Mouse (Mus musculus): ENCODE measurements at regions not wholly inside any gene's neighbourhood (a gene's known extent, or its start where the extent isn't known, plus 50 kb on each side); places are given as distances from the start of the nearest gene placed in this dataset.

DNA sequence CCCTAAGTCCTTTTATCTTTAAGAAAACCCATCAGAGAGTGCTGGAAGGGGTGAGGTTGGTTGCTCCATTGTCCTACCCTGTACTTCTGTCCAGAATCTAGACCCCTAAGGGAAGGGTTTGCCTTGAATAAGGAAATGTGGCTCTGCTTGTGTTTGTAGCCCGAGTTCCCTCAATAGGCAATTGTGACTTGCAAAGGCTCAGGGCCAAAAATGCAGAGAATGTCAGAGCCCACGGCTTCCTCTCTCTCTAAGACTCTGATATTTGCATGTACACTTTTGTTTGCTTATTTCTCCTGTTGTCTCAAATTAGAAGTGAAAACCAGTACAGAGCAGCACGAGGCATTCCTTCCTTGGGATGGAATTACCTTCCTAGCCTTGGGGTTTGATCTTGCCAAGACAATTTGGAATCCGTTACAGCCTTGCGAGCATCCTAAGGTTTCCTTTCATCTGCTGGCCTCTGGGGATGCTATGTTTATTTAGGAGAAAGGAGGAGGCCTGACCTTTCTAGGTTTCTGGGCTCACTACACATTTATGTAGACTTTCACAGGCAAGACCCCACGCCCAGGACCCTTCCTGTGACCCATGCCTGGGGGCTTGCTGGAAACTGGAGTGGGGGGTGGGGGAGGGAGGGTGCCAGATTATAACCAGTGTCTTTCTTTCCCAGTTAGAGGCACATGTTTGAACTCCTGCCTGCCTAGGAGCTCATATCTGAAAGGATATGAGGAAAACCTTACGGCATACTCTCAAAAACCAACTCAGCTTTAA, 181.8 kb downstream of the Trim29 start:
- Histone ChIP-seq H3K4me2 (replicated peaks) (no peak overlapping the region; the same call in 1 of the 2 replicates), H3K9ac (no peak overlapping the region), H3K27ac (no peak overlapping the region), H3K4me3 (no peak overlapping the region), H3K36me3 (no peaks in the 10 kb centered on the region), H3K27me3 (no peaks in the 10 kb centered on the region), H3K4me1 (peaks cover 9% of the 10 kb centered on the region), H3K9me3 (no peaks in the 10 kb centered on the region)
- WGBS: 7% methylated on average over 7 of the region's 7 CpGs
- no peak for ATAC-seq (ENCODE audit: insufficient number of reproducible peaks, insufficient read depth, low FRiP score, low TSS enrichment)

GRCm38 (mm10) chr9:43498596-43498995, 187.9 kb downstream of the Trim29 start:
- Histone ChIP-seq H3K4me1 (peaks cover 6% of the 10 kb centered on the region; the same call in 1 of the 2 replicates), H3K27ac (no peak overlapping the region), H3K27me3 (no peaks in the 10 kb centered on the region), H3K4me3 (no peak overlapping the region), H3K9ac (no peak overlapping the region), H3K9me3 (no peaks in the 10 kb centered on the region), H3K4me2 (replicated peaks) (no peak overlapping the region), H3K36me3 (no peaks in the 10 kb centered on the region)
- WGBS: 78% methylated on average over 13 of the region's 14 CpGs
- ATAC-seq (ENCODE audit: insufficient number of reproducible peaks, insufficient read depth, low FRiP score, low TSS enrichment): no peak

- WGBS: 36% methylated on average over 14 of the region's 14 CpGs
- no peak overlapping the region for H3K4me3 ChIP-seq
- no peaks in the 10 kb centered on the region for H3K9me3 ChIP-seq
- no peaks in the 10 kb centered on the region for H3K36me3 ChIP-seq
- H3K9ac ChIP-seq: no peak overlapping the region
- ATAC-seq (ENCODE audit: insufficient number of reproducible peaks, insufficient read depth, low FRiP score, low TSS enrichment): no peak
- no peak overlapping the region for H3K4me2 ChIP-seq (replicated peaks)
- H3K27me3 ChIP-seq: no peaks in the 10 kb centered on the region
- peak overlapping the region; percentile 42; the same call in 1 of the 2 replicates for H3K27ac ChIP-seq
- H3K4me1 ChIP-seq: peaks cover 8% of the 10 kb centered on the region; the same call in 1 of the 2 replicates
Measured at GRCm38 (mm10) chr9:43504270-43504932, 193.8 kb downstream of the Trim29 start.

DNA sequence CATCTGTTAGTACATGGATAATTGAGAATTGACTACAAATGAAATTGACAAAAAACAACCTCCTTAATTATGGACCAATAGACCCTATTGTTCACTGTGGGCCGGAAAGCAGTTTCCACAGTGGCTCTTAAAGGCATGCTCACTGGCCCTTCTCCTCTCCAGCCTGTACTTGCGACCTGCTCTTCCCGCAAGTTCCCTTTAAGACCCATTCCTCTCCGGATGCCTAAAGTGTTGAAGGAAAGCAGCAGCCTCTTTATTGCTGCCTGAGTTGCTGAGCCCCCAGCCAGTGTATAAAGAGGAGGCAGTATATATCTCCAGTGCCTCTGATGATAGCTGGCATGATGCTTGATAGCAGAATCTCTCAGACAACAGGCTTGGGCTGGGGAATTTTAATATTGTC, 195.2 kb downstream of the Trim29 start:
- peaks cover 8% of the 10 kb centered on the region; the same call in 1 of the 2 replicates for H3K4me1 ChIP-seq
- no peaks in the 10 kb centered on the region for H3K36me3 ChIP-seq
- no peak overlapping the region for H3K4me2 ChIP-seq (replicated peaks)
- no peak overlapping the region for H3K27ac ChIP-seq
- ATAC-seq (ENCODE audit: insufficient number of reproducible peaks, insufficient read depth, low FRiP score, low TSS enrichment): no peak
- H3K9me3 ChIP-seq: no peaks in the 10 kb centered on the region
- no peaks in the 10 kb centered on the region for H3K27me3 ChIP-seq
- H3K4me3 ChIP-seq: no peak overlapping the region
- 25% methylated on average over 4 of the region's 4 CpGs for WGBS
- H3K9ac ChIP-seq: no peak overlapping the region

DNA sequence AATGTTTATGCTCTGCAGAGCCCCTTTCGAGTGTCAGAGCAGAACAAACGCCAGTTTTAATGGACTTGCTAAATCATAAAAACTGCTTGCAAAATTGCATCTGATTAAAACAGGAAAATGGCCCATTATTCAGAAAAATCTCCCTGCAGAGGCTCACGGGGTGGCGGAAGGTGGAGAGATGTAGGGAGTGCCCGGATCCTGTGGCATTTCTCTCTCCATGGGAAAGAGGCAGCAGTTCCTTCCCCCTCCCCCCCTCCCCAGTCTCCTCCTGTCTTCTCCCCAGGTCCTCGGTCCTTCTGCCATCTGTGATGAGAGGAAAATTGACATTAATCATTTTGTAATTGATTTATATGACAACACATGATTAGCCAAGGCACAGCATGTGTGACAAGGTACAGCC, 195.6 kb downstream of the Trim29 start:
- H3K27me3 ChIP-seq: no peaks in the 10 kb centered on the region
- no peak overlapping the region for H3K9ac ChIP-seq
- H3K4me2 ChIP-seq (replicated peaks): no peak overlapping the region
- H3K9me3 ChIP-seq: no peaks in the 10 kb centered on the region
- no peak overlapping the region for H3K27ac ChIP-seq
- WGBS: 52% methylated on average over 6 of the region's 6 CpGs
- no peaks in the 10 kb centered on the region for H3K36me3 ChIP-seq
- H3K4me3 ChIP-seq: no peak overlapping the region
- peaks cover 7% of the 10 kb centered on the region; the same call in 1 of the 2 replicates for H3K4me1 ChIP-seq
- no peak for ATAC-seq (ENCODE audit: insufficient number of reproducible peaks, insufficient read depth, low FRiP score, low TSS enrichment)

DNA sequence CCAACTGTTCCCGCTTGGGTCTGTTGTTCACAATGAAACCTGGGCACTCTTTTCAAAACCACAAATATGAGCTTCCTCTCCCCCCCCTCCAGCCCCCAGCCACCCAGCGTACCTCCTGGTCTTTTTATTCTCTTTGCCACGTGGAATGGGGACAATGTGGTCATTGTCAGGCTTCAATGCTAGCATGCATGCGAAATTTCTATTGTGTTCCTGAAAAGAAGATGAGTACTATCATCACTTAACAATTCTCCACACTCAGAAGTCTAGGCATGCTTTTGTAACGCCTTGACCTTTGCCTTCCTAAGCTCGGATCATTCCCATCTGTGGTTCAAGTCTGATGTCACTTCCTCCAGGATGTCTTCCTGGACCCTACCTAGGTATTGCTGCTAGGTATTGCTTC, 202.2 kb downstream of the Trim29 start:
- Histone ChIP-seq H3K9me3 (no peaks in the 10 kb centered on the region), H3K9ac (no peak overlapping the region), H3K27me3 (peaks cover 3% of the 10 kb centered on the region; the same call in 1 of the 2 replicates), H3K4me1 (no peaks in the 10 kb centered on the region), H3K4me2 (replicated peaks) (no peak overlapping the region), H3K27ac (no peak overlapping the region), H3K36me3 (no peaks in the 10 kb centered on the region), H3K4me3 (no peak overlapping the region)
- WGBS: 57% methylated on average over 6 of the region's 6 CpGs
- ATAC-seq (ENCODE audit: insufficient number of reproducible peaks, insufficient read depth, low FRiP score, low TSS enrichment): no peak

DNA sequence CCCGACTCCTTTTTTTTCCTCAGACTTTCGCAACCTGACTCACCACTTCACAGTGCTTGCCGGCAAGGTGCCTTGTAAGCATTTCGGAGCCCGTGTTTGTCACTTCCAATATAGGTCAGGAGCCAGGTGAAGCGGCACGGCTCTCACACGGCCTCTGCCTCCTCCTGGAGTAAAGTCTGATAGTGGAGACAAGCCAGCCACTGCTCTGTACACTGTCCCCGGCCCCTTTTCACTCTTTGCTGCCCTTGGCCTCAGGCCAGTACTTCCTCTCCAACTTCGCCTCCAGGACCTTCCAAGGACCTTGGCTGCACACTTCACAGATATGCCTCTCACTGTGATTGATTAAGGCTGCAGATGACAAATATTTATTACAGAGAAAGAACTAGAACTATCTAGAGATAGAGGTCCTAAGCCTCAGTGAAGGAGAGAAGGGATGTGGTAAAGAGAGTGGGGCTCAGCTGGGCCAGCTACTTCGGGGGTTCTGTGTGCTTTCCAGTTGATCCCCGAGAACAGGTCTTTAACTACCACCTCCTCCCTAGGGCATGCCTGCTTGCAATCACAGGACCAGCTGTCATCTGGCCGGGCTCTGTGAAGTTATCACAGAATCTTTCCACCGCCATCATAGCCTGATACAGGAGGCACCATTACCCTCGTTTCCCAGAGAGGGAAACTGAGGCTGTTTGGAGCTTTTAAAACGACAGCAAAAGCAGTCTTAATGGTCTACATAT, 204.2 kb downstream of the Trim29 start:
- Histone ChIP-seq H3K9ac (no peak overlapping the region), H3K9me3 (no peaks in the 10 kb centered on the region), H3K4me2 (replicated peaks) (no peak overlapping the region), H3K27ac (no peak overlapping the region), H3K4me1 (no peaks in the 10 kb centered on the region), H3K4me3 (no peak overlapping the region), H3K36me3 (no peaks in the 10 kb centered on the region), H3K27me3 (peaks cover 3% of the 10 kb centered on the region; the same call in 1 of the 2 replicates)
- no peak for ATAC-seq (ENCODE audit: insufficient number of reproducible peaks, insufficient read depth, low FRiP score, low TSS enrichment)
- WGBS: 77% methylated on average over 16 of the region's 16 CpGs

GRCm38 (mm10) chr9:43520931-43521330, 210.3 kb downstream of the Trim29 start:
- Histone ChIP-seq H3K9me3 (no peaks in the 10 kb centered on the region), H3K9ac (no peak overlapping the region), H3K36me3 (no peaks in the 10 kb centered on the region), H3K27ac (no peak overlapping the region), H3K4me3 (no peak overlapping the region), H3K4me1 (no peaks in the 10 kb centered on the region), H3K4me2 (replicated peaks) (no peak overlapping the region), H3K27me3 (no peaks in the 10 kb centered on the region)
- ATAC-seq (ENCODE audit: insufficient number of reproducible peaks, insufficient read depth, low FRiP score, low TSS enrichment): no peak
- 84% methylated on average over 3 of the region's 3 CpGs for WGBS

GRCm38 (mm10) chr9:43524947-43525565, 214.4 kb downstream of the Trim29 start:
- H3K4me2 ChIP-seq (replicated peaks): no peak overlapping the region
- no peak for ATAC-seq (ENCODE audit: insufficient number of reproducible peaks, insufficient read depth, low FRiP score, low TSS enrichment)
- 75% methylated on average over 4 of the region's 4 CpGs for WGBS

GRCm38 (mm10) chr9:43532187-43532586, 211.6 kb upstream of the Nectin1 start:
- no peaks in the 10 kb centered on the region for H3K27me3 ChIP-seq
- no peak for ATAC-seq (ENCODE audit: insufficient number of reproducible peaks, insufficient read depth, low FRiP score, low TSS enrichment)
- H3K4me1 ChIP-seq: no peaks in the 10 kb centered on the region
- no peaks in the 10 kb centered on the region for H3K9me3 ChIP-seq
- H3K36me3 ChIP-seq: no peaks in the 10 kb centered on the region
- 71% methylated on average over 2 of the region's 2 CpGs for WGBS
- no peak overlapping the region for H3K9ac ChIP-seq
- H3K4me3 ChIP-seq: no peak overlapping the region
- no peak overlapping the region for H3K4me2 ChIP-seq (replicated peaks)
- no peak overlapping the region for H3K27ac ChIP-seq

More at GRCm38 (mm10) chr9:43524947-43525565, 214.4 kb downstream of the Trim29 start:
- no peak overlapping the region for H3K9ac ChIP-seq
- no peaks in the 10 kb centered on the region for H3K9me3 ChIP-seq
- no peak overlapping the region for H3K4me3 ChIP-seq
- no peak overlapping the region for H3K27ac ChIP-seq
- no peaks in the 10 kb centered on the region for H3K36me3 ChIP-seq
- no peaks in the 10 kb centered on the region for H3K4me1 ChIP-seq
- no peaks in the 10 kb centered on the region for H3K27me3 ChIP-seq

DNA sequence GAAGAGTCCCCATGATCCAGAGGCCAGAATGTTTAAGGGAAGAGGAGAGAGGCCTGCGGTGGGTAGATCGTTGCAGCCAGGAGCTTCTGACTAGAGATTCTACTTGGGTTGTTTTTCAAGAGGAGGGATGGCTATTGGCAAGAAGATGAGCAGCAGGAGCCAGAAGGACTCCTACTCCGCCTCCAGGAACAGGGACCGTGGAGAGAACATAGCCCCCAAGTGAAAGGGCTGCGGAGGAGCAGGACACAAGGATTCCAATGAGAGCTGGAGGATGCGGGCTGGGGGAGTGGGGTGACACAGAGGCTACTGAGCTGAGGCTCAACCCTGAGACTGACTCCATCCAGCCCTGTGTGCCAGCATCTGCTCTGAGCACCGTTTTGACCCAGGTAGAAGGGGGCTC, 207.8 kb upstream of the Nectin1 start:
- no peak overlapping the region for H3K4me3 ChIP-seq
- ATAC-seq (ENCODE audit: insufficient number of reproducible peaks, insufficient read depth, low FRiP score, low TSS enrichment): no peak
- no peaks in the 10 kb centered on the region for H3K9me3 ChIP-seq
- no peaks in the 10 kb centered on the region for H3K36me3 ChIP-seq
- H3K4me1 ChIP-seq: no peaks in the 10 kb centered on the region
- 85% methylated on average over 7 of the region's 7 CpGs for WGBS
- no peak overlapping the region for H3K9ac ChIP-seq
- H3K27me3 ChIP-seq: no peaks in the 10 kb centered on the region
- H3K4me2 ChIP-seq (replicated peaks): no peak overlapping the region
- no peak overlapping the region for H3K27ac ChIP-seq

Data from embryonic facial prominence, embryonic 12.5 days (tissue).